Mouse (Mus musculus) heart, embryonic 11.5 days (tissue): ENCODE measurements at regions not wholly inside any gene's neighbourhood (a gene's known extent, or its start where the extent isn't known, plus 50 kb on each side); places are given as distances from the start of the nearest gene placed in this dataset.

Experiments
- ATAC-seq: fragments of 200-750 bp; cut with Nextera tagmentation; replicated peaks from 2 replicates; pipeline ENCODE4 v1.8.0; 2017; ENCODE audit warnings: moderate library complexity; ENCODE audit not compliant: insufficient number of reproducible peaks, low FRiP score, low TSS enrichment
- H3K27ac ChIP-seq: fragments of 300-500 bp; sonication (generic); 2 replicates; pipeline ENCODE4 v1.5.1; 2014; ENCODE audit warnings: mild to moderate bottlenecking, low read depth, low read length
- H3K27me3 ChIP-seq: fragments of 300-500 bp; sonication (generic); 2 replicates; pipeline ENCODE4 v1.6.1; 2014; ENCODE audit warnings: mild to moderate bottlenecking, low read length, mixed read lengths; ENCODE audit not compliant: control insufficient read depth, insufficient read depth
- H3K36me3 ChIP-seq: fragments of 300-500 bp; sonication (generic); 2 replicates; pipeline ENCODE4 v1.6.1; 2014; ENCODE audit warnings: mild to moderate bottlenecking, low read length, moderate library complexity, mixed read lengths; ENCODE audit not compliant: control insufficient read depth, insufficient read depth
- H3K4me1 ChIP-seq: fragments of 300-500 bp; sonication (generic); 2 replicates; pipeline ENCODE4 v1.6.1; 2014; ENCODE audit warnings: low read length; ENCODE audit not compliant: control insufficient read depth, insufficient read depth
- H3K4me2 ChIP-seq: fragments of 300-500 bp; sonication (generic); 2 replicates; pipeline ENCODE4 v1.6.1; 2014; ENCODE audit warnings: mild to moderate bottlenecking, moderate library complexity
- H3K4me3 ChIP-seq: fragments of 300-500 bp; sonication (generic); 2 replicates; pipeline ENCODE4 v1.5.1; 2014; ENCODE audit warnings: low read depth, low read length
- H3K9ac ChIP-seq: fragments of 300-500 bp; sonication (generic); 2 replicates; pipeline ENCODE4 v1.6.1; 2014; ENCODE audit warnings: mild to moderate bottlenecking, low read depth, low read length, moderate library complexity
- H3K9me3 ChIP-seq: fragments of 300-500 bp; sonication (generic); replicated peaks from 2 replicates; pipeline ENCODE4 v1.6.1; 2016; ENCODE audit warnings: low read length; ENCODE audit not compliant: control insufficient read depth
- WGBS: fragments of 180-500 bp; shearing (Covaris S2); extraction: QIAGEN DNeasy Blood & Tissue Kit; methylation state at CpG from one replicate; pipeline ENCODE4 v1.1.7; 2014; ENCODE audit not compliant: insufficient replicate concordance; 5-methylcytosine and 5-hydroxymethylcytosine counted together

DNA sequence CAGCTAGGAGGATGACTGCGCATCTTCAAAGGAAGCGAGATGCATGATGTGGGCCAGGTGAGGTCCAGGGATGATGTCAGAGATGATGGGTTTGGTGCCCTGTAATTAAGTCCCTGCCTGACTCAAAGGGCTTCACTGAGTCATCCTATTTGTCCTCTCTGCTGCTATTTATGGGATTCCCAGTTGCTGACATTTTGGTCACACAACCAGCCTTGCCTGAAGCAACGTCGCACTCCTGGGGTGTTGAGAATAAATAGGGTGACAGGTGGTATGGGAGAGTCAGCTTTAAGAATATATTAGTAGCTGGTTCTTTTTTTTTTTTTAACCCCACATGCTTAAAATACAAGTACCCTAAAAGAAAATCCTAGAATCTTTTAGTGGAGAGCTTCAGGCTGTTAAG, 75.1 kb upstream of the Kif2a start:
- H3K4me2 ChIP-seq = no peak overlapping the region
- H3K4me3 ChIP-seq = no peak overlapping the region
- no peaks in the 10 kb centered on the region for H3K9me3 ChIP-seq
- no peak for ATAC-seq
- H3K27me3 ChIP-seq = no peaks in the 10 kb centered on the region
- no peak overlapping the region for H3K27ac ChIP-seq
- 76% methylated on average over 4 of the region's 4 CpGs for WGBS
- 0 out of 2 replicates have a peak, but pooled peaks cover 12% of the 10 kb centered on the region for H3K4me1 ChIP-seq
- H3K9ac ChIP-seq = no peak overlapping the region
- no peaks in the 10 kb centered on the region for H3K36me3 ChIP-seq

GRCm38 (mm10) chr13:107094976-107095716, 73.2 kb upstream of the Kif2a start:
- Histone ChIP-seq H3K9me3 (no peaks in the 10 kb centered on the region), H3K4me1 (0 out of 2 replicates have a peak, but pooled peaks cover 9% of the 10 kb centered on the region), H3K4me3 (no peak overlapping the region), H3K4me2 (peak overlapping the region; percentile 38), H3K9ac (no peak overlapping the region), H3K36me3 (no peaks in the 10 kb centered on the region), H3K27me3 (no peaks in the 10 kb centered on the region), H3K27ac (peak overlapping the region; percentile 73)
- 0 out of 2 replicates have a peak, but pooled peaks have one; percentile 40 for ATAC-seq
- WGBS = 63% methylated on average over 11 of the region's 11 CpGs

DNA sequence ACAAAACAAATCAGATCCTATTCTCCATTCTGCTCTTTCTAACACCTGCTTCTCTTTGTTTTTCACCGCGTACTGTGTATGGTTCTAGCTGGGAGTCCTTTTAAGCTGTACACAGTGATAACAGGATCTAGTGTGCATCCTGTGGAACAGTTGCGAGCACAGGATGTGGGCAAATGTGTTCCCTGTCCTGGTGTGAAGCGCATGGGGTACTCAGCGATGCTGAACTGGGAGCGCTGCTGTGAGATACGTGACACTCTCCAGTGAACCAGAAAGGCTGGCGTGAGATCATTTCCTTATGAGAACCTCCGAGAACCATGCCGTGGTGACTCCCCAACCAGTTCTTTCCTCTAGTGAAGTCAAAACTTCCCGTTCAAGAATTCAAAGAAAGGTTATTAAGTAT, 72.6 kb upstream of the Kif2a start:
- Histone ChIP-seq H3K9ac (no peak overlapping the region), H3K27ac (peak overlapping the region; percentile 73; the same call in 1 of the 2 replicates), H3K4me2 (no peak overlapping the region), H3K27me3 (no peaks in the 10 kb centered on the region), H3K36me3 (no peaks in the 10 kb centered on the region), H3K4me3 (no peak overlapping the region), H3K4me1 (0 out of 2 replicates have a peak, but pooled peaks cover 9% of the 10 kb centered on the region), H3K9me3 (no peaks in the 10 kb centered on the region)
- ATAC-seq = no peak
- WGBS = 69% methylated on average over 11 of the region's 11 CpGs

- no peaks in the 10 kb centered on the region for H3K9me3 ChIP-seq
- WGBS = 87% methylated on average over 2 of the region's 2 CpGs
- no peak overlapping the region for H3K9ac ChIP-seq
- no peak overlapping the region for H3K4me2 ChIP-seq
- ATAC-seq = no peak
- 0 out of 2 replicates have a peak, but pooled peaks cover 9% of the 10 kb centered on the region for H3K4me1 ChIP-seq
- H3K36me3 ChIP-seq = no peaks in the 10 kb centered on the region
- H3K27ac ChIP-seq = no peak overlapping the region
- H3K27me3 ChIP-seq = no peaks in the 10 kb centered on the region
- no peak overlapping the region for H3K4me3 ChIP-seq
Observed at GRCm38 (mm10) chr13:107093683-107094082, 71.8 kb upstream of the Kif2a start.

DNA sequence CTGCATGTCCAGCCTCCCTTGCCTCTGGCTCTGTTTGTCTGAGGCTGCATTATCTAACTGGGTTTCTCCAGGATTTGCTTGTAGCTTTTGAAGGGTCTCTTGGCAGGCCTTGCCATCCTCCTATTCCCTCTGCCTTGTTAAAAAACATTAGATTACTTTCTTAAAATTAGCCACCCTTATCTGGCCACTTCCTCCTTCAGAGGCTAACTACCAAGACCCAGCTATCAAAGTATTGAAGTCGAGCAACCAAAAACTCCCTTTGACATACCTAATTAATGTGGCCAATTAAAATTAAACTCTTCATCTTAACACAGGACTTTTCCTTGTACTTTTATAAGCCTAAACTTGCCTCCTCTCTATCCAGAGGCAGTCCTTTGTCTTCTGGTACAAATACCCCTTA, 66.3 kb upstream of the Kif2a start:
- WGBS = 55% methylated on average over 1 of the region's 1 CpGs
- H3K27ac ChIP-seq = no peak overlapping the region

DNA sequence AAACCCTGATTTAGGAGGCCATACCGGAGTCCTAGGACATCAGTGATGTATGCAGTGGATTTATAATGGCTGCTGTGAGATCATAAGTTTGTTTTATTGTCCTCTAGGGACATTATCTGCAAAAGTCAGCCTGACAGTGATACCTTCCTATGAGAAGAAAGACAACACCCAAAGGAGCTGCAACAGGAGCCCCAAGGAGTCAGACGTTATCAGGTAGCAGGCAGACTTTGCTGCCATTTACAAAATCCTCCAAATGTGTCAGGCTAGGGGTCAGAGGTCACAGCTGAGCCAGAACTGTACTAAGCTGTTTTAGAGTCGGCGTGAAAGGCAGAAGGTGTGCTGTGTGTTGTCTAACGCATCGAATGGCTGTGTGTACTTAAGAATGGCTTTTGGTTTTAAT, 65.4 kb upstream of the Kif2a start:
- Histone ChIP-seq H3K9me3 (no peaks in the 10 kb centered on the region), H3K36me3 (no peaks in the 10 kb centered on the region), H3K4me3 (no peak overlapping the region), H3K4me2 (no peak overlapping the region), H3K27ac (no peak overlapping the region), H3K9ac (no peak overlapping the region), H3K4me1 (0 out of 2 replicates have a peak, but pooled peaks cover 4% of the 10 kb centered on the region), H3K27me3 (no peaks in the 10 kb centered on the region)
- no peak; the same call in 1 of the 2 replicates for ATAC-seq
- 59% methylated on average over 6 of the region's 6 CpGs for WGBS

More for the DNA sequence above, 66.3 kb upstream of the Kif2a start:
- H3K9ac ChIP-seq = no peak overlapping the region
- H3K4me2 ChIP-seq = no peak overlapping the region
- no peak for ATAC-seq
- H3K9me3 ChIP-seq = no peaks in the 10 kb centered on the region
- no peaks in the 10 kb centered on the region for H3K36me3 ChIP-seq
- H3K27me3 ChIP-seq = no peaks in the 10 kb centered on the region
- H3K4me1 ChIP-seq = 0 out of 2 replicates have a peak, but pooled peaks cover 4% of the 10 kb centered on the region
- no peak overlapping the region for H3K4me3 ChIP-seq

DNA sequence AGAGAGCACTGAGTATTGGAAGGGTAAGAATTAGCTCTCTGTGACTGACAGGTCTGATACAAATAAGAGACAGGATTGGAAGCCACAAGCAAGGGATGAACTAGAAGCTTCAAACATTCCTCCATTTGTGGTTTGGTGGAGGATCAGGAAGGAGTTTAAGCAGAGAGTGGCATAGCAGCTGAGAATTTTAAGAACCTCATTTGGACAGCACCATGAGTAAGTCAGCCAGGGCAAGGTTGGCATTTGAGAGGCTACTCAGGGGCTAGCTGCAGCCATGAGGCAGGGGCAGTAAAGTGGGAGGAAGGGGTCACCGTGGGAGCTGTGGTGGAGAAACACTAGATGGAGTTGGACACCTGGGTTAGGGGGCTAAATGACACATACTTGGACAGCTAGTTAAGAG, 56.2 kb upstream of the Kif2a start:
- Histone ChIP-seq H3K27ac (no peak overlapping the region), H3K27me3 (0 out of 2 replicates have a peak, but pooled peaks cover 3% of the 10 kb centered on the region), H3K4me1 (0 out of 2 replicates have a peak, but pooled peaks cover 3% of the 10 kb centered on the region), H3K4me3 (no peak overlapping the region), H3K4me2 (no peak overlapping the region), H3K36me3 (no peaks in the 10 kb centered on the region), H3K9me3 (no peaks in the 10 kb centered on the region), H3K9ac (no peak overlapping the region)
- no peak for ATAC-seq
- WGBS = 72% methylated on average over 1 of the region's 1 CpGs

DNA sequence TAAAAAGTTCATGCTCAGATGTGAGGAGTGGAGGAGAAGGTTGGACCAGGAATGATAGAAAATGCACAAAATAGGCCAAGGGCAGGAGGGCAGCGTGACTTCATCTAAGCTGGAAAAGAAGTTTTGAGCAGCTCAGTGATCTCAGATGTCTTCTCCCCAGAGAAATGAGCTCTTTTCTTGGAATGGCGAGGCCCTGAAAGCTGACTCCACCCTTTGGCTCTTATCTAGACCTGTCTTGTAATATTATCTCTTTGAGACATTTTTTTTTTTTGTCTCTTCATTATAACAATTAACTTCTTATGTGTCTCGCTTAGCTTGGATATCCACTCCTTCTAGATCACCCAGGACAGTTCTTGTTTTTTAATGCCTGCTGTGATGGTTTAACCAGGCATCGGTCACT, 53.0 kb upstream of the Kif2a start:
- Histone ChIP-seq H3K27me3 (0 out of 2 replicates have a peak, but pooled peaks cover 3% of the 10 kb centered on the region), H3K9me3 (no peaks in the 10 kb centered on the region), H3K4me1 (0 out of 2 replicates have a peak, but pooled peaks cover 3% of the 10 kb centered on the region), H3K4me3 (no peak overlapping the region), H3K9ac (no peak overlapping the region), H3K4me2 (no peak overlapping the region), H3K36me3 (no peaks in the 10 kb centered on the region), H3K27ac (peak overlapping the region; percentile 35; the same call in 1 of the 2 replicates)
- 72% methylated on average over 4 of the region's 4 CpGs for WGBS
- ATAC-seq = 0 out of 2 replicates have a peak, but pooled peaks have one; percentile 60
